Mouse (Mus musculus) limb, embryonic 13.5 days (tissue): ENCODE data around the gene Etv6. TPM values are rescaled to one million over a fixed set of nuclear protein-coding genes. Genes with fewer than 3 reads are reported as not detected.

Source experiments
- ATAC-seq: fragments of 200-750 bp; cut with Nextera tagmentation; 2 replicates; pipeline ENCODE4 v1.8.0; 2017; ENCODE audit warnings: low read depth, moderate number of reproducible peaks, moderate TSS enrichment; ENCODE audit not compliant: low FRiP score
- H3K27ac ChIP-seq: fragments of 300-500 bp; sonication (generic); 2 replicates; pipeline ENCODE4 v1.5.1; 2015; ENCODE audit warnings: inconsistent platforms, mild to moderate bottlenecking, moderate library complexity
- H3K27me3 ChIP-seq: fragments of 300-500 bp; sonication (generic); 2 replicates; pipeline ENCODE4 v1.6.1; 2015; ENCODE audit warnings: mild to moderate bottlenecking, inconsistent platforms
- H3K36me3 ChIP-seq: fragments of 300-500 bp; sonication (generic); 2 replicates; pipeline ENCODE4 v1.6.1; 2015; ENCODE audit warnings: inconsistent platforms, mild to moderate bottlenecking, moderate library complexity
- H3K4me1 ChIP-seq: fragments of 300-500 bp; sonication (generic); 2 replicates; pipeline ENCODE4 v1.6.1; 2015; ENCODE audit warnings: inconsistent platforms
- H3K4me2 ChIP-seq: fragments of 300-500 bp; sonication (generic); replicated peaks from 2 replicates; pipeline ENCODE4 v1.6.1; 2015; ENCODE audit warnings: inconsistent platforms, mild to moderate bottlenecking, moderate library complexity
- H3K4me3 ChIP-seq: fragments of 300-500 bp; sonication (generic); 2 replicates; pipeline ENCODE4 v1.5.1; 2015; ENCODE audit warnings: moderate library complexity, mild to moderate bottlenecking, inconsistent platforms
- H3K9ac ChIP-seq: fragments of 300-500 bp; sonication (generic); 2 replicates; pipeline ENCODE4 v1.6.1; 2015; ENCODE audit warnings: mild to moderate bottlenecking, inconsistent platforms
- H3K9me3 ChIP-seq: fragments of 300-500 bp; sonication (generic); 2 replicates; pipeline ENCODE4 v1.6.1; 2016; ENCODE audit warnings: inconsistent platforms
- WGBS: fragments of 180-500 bp; shearing (Covaris S2); methylation state at CpG from one replicate; pipeline ENCODE4 v1.1.7; 2015; 5-methylcytosine and 5-hydroxymethylcytosine counted together
- polyA plus RNA-seq: library from polyadenylated mRNA; unstranded; fragments of >200 nt; fragmentation: Nextera tagmentation; extraction: Ambion mirVana; gene quantifications from 2 replicates; pipeline ENCODE4 v1.2.1, GENCODE M21; 2015

The Etv6 gene
- polyA plus RNA-seq, 1 experiment from 2014 or later, result 15.4 TPM

GRCm38 (mm10) chr6:134210675-134211457 lies 175.4 kb downstream of the Etv6 start:
- H3K4me2 ChIP-seq, result no peak overlapping the region
- 82% methylated on average over 13 of the region's 13 CpGs for WGBS
- peaks cover 5% of the 10 kb centered on the region; the same call in 1 of the 2 replicates for H3K36me3 ChIP-seq
- H3K4me1 ChIP-seq, result peaks cover 13% of the 10 kb centered on the region
- H3K27me3 ChIP-seq, result no peaks in the 10 kb centered on the region
- no peaks in the 10 kb centered on the region for H3K9me3 ChIP-seq
- H3K4me3 ChIP-seq, result no peak overlapping the region
- ATAC-seq, result no peak
- H3K9ac ChIP-seq, result no peak overlapping the region
- no peak overlapping the region for H3K27ac ChIP-seq

GRCm38 (mm10) chr6:134211458-134211776 lies 175.9 kb downstream of the Etv6 start:
- H3K4me1 ChIP-seq, result peaks cover 13% of the 10 kb centered on the region
- 83% methylated on average over 9 of the region's 9 CpGs for WGBS
- peaks cover 5% of the 10 kb centered on the region; the same call in 1 of the 2 replicates for H3K36me3 ChIP-seq
- no peak overlapping the region for H3K4me3 ChIP-seq
- H3K27ac ChIP-seq, result no peak overlapping the region
- no peak overlapping the region for H3K4me2 ChIP-seq
- no peaks in the 10 kb centered on the region for H3K9me3 ChIP-seq
- H3K9ac ChIP-seq, result no peak overlapping the region
- ATAC-seq, result no peak
- H3K27me3 ChIP-seq, result no peaks in the 10 kb centered on the region

GRCm38 (mm10) chr6:134217747-134218146 lies 182.2 kb downstream of the Etv6 start:
- WGBS, result 92% methylated on average over 6 of the region's 6 CpGs
- no peak for ATAC-seq
- Histone ChIP-seq H3K36me3 (peaks cover 5% of the 10 kb centered on the region; the same call in 1 of the 2 replicates), H3K27me3 (no peaks in the 10 kb centered on the region), H3K27ac (no peak overlapping the region), H3K4me3 (no peak overlapping the region), H3K4me2 (no peak overlapping the region), H3K9ac (no peak overlapping the region), H3K9me3 (no peaks in the 10 kb centered on the region), H3K4me1 (peaks cover 22% of the 10 kb centered on the region)

- no peak overlapping the region for H3K4me3 ChIP-seq
- ATAC-seq, result no peak
- peaks cover 22% of the 10 kb centered on the region for H3K4me1 ChIP-seq
- WGBS, result 86% methylated on average over 3 of the region's 3 CpGs
- H3K27ac ChIP-seq, result no peak overlapping the region
- no peaks in the 10 kb centered on the region for H3K9me3 ChIP-seq
- H3K4me2 ChIP-seq, result no peak overlapping the region
- peaks cover 10% of the 10 kb centered on the region for H3K36me3 ChIP-seq
- no peaks in the 10 kb centered on the region for H3K27me3 ChIP-seq
- H3K9ac ChIP-seq, result no peak overlapping the region
Measured at GRCm38 (mm10) chr6:134218441-134218840, 182.9 kb downstream of the Etv6 start.

GRCm38 (mm10) chr6:134219358-134219757 lies 183.9 kb downstream of the Etv6 start:
- no peak overlapping the region for H3K9ac ChIP-seq
- H3K27ac ChIP-seq, result no peak overlapping the region
- H3K4me3 ChIP-seq, result no peak overlapping the region
- H3K4me1 ChIP-seq, result peaks cover 22% of the 10 kb centered on the region
- no peaks in the 10 kb centered on the region for H3K27me3 ChIP-seq
- no peak for ATAC-seq
- WGBS, result 46% methylated on average over 6 of the region's 6 CpGs
- peaks cover 5% of the 10 kb centered on the region for H3K36me3 ChIP-seq
- no peak overlapping the region for H3K4me2 ChIP-seq
- no peaks in the 10 kb centered on the region for H3K9me3 ChIP-seq

GRCm38 (mm10) chr6:134220209-134220777 lies 184.8 kb downstream of the Etv6 start:
- H3K4me3 ChIP-seq, result no peak overlapping the region
- no peaks in the 10 kb centered on the region for H3K9me3 ChIP-seq
- no peak for ATAC-seq
- peaks cover 22% of the 10 kb centered on the region for H3K4me1 ChIP-seq
- WGBS, result 67% methylated on average over 13 of the region's 13 CpGs
- no peaks in the 10 kb centered on the region for H3K27me3 ChIP-seq
- no peak overlapping the region for H3K4me2 ChIP-seq
- no peak overlapping the region for H3K27ac ChIP-seq
- H3K36me3 ChIP-seq, result peaks cover 11% of the 10 kb centered on the region
- no peak overlapping the region for H3K9ac ChIP-seq

- peaks cover 22% of the 10 kb centered on the region for H3K36me3 ChIP-seq
- H3K9me3 ChIP-seq, result no peaks in the 10 kb centered on the region
- no peak overlapping the region for H3K4me2 ChIP-seq
- no peak for ATAC-seq
- WGBS, result 65% methylated on average over 8 of the region's 8 CpGs
- H3K4me3 ChIP-seq, result no peak overlapping the region
- no peak overlapping the region for H3K9ac ChIP-seq
- no peak overlapping the region for H3K27ac ChIP-seq
- no peaks in the 10 kb centered on the region for H3K27me3 ChIP-seq
- peaks cover 22% of the 10 kb centered on the region for H3K4me1 ChIP-seq
Measured at GRCm38 (mm10) chr6:134222248-134222929, 186.9 kb downstream of the Etv6 start.

GRCm38 (mm10) chr6:134225564-134225963 lies 190.1 kb downstream of the Etv6 start:
- peaks cover 47% of the 10 kb centered on the region for H3K36me3 ChIP-seq
- no peak for ATAC-seq
- no peak overlapping the region for H3K4me2 ChIP-seq
- H3K9me3 ChIP-seq, result no peaks in the 10 kb centered on the region
- H3K4me3 ChIP-seq, result no peak overlapping the region
- peaks cover 8% of the 10 kb centered on the region for H3K4me1 ChIP-seq
- no peaks in the 10 kb centered on the region for H3K27me3 ChIP-seq
- H3K9ac ChIP-seq, result no peak overlapping the region
- WGBS, result 87% methylated on average over 11 of the region's 11 CpGs
- no peak overlapping the region for H3K27ac ChIP-seq

GRCm38 (mm10) chr6:134226349-134227169 lies 191.1 kb downstream of the Etv6 start:
- H3K4me1 ChIP-seq, result peaks cover 13% of the 10 kb centered on the region
- no peak overlapping the region for H3K27ac ChIP-seq
- no peak for ATAC-seq
- no peaks in the 10 kb centered on the region for H3K9me3 ChIP-seq
- 87% methylated on average over 8 of the region's 8 CpGs for WGBS
- no peak overlapping the region for H3K9ac ChIP-seq
- no peak overlapping the region for H3K4me3 ChIP-seq
- peaks cover 47% of the 10 kb centered on the region for H3K36me3 ChIP-seq
- no peak overlapping the region for H3K4me2 ChIP-seq
- no peaks in the 10 kb centered on the region for H3K27me3 ChIP-seq

- H3K4me2 ChIP-seq, result no peak overlapping the region
- 71% methylated on average over 4 of the region's 4 CpGs for WGBS
- H3K4me3 ChIP-seq, result no peak overlapping the region
- H3K9ac ChIP-seq, result no peak overlapping the region
- peaks cover 40% of the 10 kb centered on the region for H3K36me3 ChIP-seq
- no peaks in the 10 kb centered on the region; the same call in 1 of the 2 replicates for H3K4me1 ChIP-seq
- no peak for ATAC-seq
- no peak overlapping the region for H3K27ac ChIP-seq
- H3K27me3 ChIP-seq, result no peaks in the 10 kb centered on the region
- H3K9me3 ChIP-seq, result peaks cover 10% of the 10 kb centered on the region; the same call in 1 of the 2 replicates
Measured at GRCm38 (mm10) chr6:134236311-134236710, 200.8 kb downstream of the Etv6 start.

GRCm38 (mm10) chr6:134238455-134238854 lies 203.0 kb downstream of the Etv6 start:
- Histone ChIP-seq H3K4me1 (no peaks in the 10 kb centered on the region; the same call in 1 of the 2 replicates), H3K4me2 (no peak overlapping the region), H3K9ac (no peak overlapping the region), H3K27me3 (no peaks in the 10 kb centered on the region), H3K36me3 (peaks cover 44% of the 10 kb centered on the region), H3K4me3 (no peak overlapping the region), H3K27ac (no peak overlapping the region), H3K9me3 (peaks cover 10% of the 10 kb centered on the region; the same call in 1 of the 2 replicates)
- ATAC-seq, result no peak
- 85% methylated on average over 9 of the region's 9 CpGs for WGBS
